Mouse (Mus musculus) splenic B cell, adult 2 months (primary cell): ENCODE results near the gene H2-T22.
"Not testable (repeated sequence)": the region's sequence is repeated elsewhere in the genome, so short reads cannot be mapped to it uniquely, and the experiment has no call there.

ENCODE experiments used
- DNase-seq: peaks from one replicate; pipeline ENCODE4 v3.0.0-alpha.2; 2011; ENCODE audit warnings: low read depth, low spot score
- H3K27me3 ChIP-seq: 2 replicates; pipeline ENCODE4 v1.6.1; 2012; ENCODE audit warnings: mild to moderate bottlenecking, low read length, moderate library complexity, mixed read lengths; ENCODE audit not compliant: control insufficient read depth, poor library complexity, insufficient read depth, severe bottlenecking
- H3K36me3 ChIP-seq: 2 replicates; pipeline ENCODE4 v1.6.1; 2012; ENCODE audit warnings: mild to moderate bottlenecking, low read length, moderate library complexity, mixed read lengths; ENCODE audit not compliant: control insufficient read depth, poor library complexity, insufficient read depth, severe bottlenecking

The H2-T22 gene

DNA sequence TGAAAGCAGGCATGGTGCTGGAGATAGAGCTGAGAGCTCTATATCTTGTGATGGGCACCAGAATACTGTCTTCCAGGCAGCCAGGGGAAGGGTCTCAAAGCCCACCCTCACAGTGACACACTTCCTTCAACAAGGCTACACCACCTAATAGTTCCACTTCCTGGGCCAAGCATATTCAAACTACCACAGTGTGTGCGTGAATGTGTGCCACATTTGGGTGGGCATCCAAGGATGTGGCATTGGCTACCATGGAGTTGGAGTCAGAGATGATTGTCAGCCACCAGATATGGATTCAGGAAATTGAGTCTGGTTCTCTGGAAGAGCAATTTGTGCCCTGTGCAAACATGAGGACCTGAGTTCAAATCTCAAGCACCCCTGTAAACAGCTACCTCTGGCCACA lies 21.2 kb downstream of the H2-T22 start:
- no peak for DNase-seq
- H3K36me3 ChIP-seq = peaks cover 6% of the 10 kb centered on the region; the same call in 1 of the 2 replicates

DNA sequence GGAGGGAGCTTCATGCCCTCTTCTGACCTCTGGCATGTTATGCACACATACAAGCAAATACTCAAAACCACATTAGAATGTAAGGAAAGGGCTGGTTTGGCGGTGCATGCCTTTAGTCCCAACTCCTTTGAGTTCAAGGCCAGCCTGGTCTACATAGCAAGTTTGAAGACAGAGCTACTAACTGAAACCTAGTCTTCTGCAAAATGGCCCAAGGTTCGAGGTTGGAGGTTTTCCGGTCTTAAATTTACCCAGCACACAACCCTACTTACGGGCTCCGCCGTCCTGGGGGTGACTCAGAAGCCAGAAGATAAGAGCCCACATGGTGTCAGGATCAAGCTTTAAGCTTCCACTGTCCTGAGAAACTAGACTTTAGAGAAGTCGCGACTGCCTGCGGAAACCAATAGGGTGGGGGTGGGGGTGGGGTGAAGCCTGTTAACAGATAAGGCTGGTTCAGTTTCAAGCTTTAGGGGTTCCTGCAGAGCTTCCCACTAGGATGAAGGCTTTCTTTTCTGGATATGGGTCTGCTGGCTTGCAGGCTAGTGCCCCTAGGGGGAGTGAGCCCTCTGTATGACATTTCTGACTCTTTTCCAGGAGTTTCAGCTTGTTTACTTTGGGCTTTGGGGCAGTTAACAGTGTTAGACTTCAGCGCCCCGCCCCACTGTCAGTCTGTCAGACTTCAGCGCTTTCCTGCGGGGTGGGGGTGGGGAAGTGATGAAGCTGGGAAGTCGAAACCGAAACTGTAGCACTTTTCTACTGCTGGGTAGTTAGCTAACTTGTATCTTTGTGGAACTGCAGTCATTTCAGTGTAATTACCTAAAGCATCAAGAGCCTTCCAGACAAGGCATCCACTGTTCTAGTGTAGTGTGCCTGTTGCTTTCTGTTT lies 22.1 kb downstream of the H2-T22 start, which contains the start of gene H2-T24:
Gene H2-T24 (minus strand): TSS at position 370 of the 883 bp plus-strand sequence.
- Histone ChIP-seq H3K36me3 (peaks cover 10% of the 10 kb centered on the region), H3K27me3 (no peaks in the 10 kb centered on the region)
- DNase-seq = peak; percentile 93

More for the DNA sequence above, 21.2 kb downstream of the H2-T22 start:
- no peaks in the 10 kb centered on the region for H3K27me3 ChIP-seq

DNA sequence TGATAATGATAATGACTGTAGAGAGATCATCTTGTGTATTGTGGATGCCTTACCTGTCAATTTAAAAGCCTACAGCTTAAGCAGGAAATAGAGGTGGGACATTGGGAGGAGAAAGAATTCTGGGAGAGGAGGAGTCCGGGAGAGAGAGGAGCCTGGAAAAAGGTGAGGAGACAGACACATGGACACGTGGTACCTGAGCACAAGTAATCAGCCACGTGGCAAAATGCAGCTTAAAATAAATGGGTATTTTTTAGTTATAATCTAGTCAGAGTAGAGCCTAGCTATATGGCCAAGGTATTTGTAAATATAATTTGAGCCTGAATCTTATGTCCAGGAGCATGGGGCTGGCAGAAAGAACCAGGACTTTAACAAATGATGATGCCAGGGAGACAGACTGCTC lies 23.0 kb downstream of the H2-T22 start:
- DNase-seq = no peak
- no peaks in the 10 kb centered on the region for H3K27me3 ChIP-seq
- peaks cover 16% of the 10 kb centered on the region for H3K36me3 ChIP-seq

DNA sequence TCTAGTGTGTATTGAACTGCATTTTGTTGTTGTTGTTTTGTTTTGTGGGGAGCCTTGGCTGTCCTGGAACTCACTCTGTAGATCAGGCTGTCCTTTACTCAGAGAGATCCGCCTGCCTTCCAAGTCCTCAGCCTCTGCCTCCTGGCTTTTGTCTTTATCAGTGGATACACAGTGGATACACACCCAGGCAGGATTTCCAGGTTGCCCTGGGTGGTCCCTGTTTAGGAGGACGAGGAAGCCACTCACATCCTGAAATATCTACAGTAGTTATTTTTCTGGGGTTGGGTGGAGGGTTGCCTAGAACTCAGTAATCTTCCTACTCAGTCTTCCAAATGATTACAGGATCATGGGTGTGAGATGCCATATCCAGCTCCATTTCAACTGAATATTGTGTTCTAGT lies 23.6 kb downstream of the H2-T22 start:
- H3K27me3 ChIP-seq = no peaks in the 10 kb centered on the region
- DNase-seq = no peak
- H3K36me3 ChIP-seq = peaks cover 21% of the 10 kb centered on the region

DNA sequence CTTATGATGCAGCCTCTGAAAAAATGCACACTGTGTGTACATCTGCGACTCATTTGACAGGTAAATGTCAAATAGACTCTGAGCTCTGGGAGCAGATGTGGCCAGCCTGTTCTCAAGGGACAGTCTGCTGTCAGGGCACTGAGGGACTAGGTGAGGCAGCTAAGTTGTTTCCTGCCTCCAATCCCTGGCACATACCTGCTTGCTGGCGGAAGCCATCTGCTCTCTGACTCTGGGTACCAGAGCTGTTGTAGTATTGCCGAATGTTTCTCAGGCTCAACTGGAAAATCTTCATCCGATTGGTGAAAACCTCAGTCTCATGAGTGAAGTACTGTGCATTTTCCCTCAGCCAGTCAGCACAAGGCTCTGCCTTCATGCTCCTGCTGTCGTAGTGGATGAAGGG lies 25.5 kb downstream of the H2-T22 start:
- no peak for DNase-seq
- Histone ChIP-seq H3K36me3 (peaks cover 21% of the 10 kb centered on the region), H3K27me3 (no peaks in the 10 kb centered on the region)

DNA sequence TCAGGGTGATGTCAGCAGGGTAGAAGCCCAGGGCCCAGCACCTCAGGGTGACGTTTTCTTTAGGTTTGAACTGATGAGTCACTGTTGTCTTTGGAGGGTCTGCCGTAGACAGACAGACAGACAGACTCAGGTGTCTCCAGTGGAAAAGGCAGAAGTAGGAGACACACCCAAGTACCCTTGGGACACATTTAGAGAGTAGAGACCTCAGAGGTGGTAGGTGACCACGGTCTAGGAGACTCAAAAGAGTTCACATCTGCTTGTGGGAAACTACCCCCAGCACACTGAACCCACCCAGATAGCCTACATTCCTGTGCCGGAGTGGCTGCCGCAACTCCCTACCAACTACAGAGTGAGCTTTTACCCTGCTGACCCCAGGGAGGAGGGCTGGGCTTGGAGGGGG lies 27.6 kb downstream of the H2-T22 start:
- Histone ChIP-seq H3K27me3 (no peaks in the 10 kb centered on the region), H3K36me3 (peaks cover 21% of the 10 kb centered on the region)
- no peak for DNase-seq

DNA sequence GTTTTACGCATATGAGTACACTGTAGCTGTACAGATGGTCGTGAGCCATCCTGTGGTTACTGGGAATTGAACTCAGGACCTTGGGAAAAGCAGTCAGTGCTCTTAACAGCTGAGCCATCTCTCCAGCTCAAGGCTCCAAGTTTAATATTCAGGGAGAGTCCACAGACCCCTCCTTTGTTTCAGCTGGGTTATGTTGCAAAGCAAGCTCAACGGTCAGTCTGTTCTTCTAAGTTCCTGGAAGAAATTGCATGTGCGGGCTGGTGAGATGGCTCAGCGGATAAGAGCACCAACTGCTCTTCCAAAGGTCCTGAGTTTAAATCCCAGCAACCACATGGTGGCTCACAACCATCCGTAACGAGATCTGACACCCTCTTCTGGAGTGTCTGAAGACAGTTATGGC lies 38.1 kb downstream of the H2-T22 start:
- DNase-seq, H3K36me3 ChIP-seq, H3K27me3 ChIP-seq: not testable (repeated sequence)

DNA sequence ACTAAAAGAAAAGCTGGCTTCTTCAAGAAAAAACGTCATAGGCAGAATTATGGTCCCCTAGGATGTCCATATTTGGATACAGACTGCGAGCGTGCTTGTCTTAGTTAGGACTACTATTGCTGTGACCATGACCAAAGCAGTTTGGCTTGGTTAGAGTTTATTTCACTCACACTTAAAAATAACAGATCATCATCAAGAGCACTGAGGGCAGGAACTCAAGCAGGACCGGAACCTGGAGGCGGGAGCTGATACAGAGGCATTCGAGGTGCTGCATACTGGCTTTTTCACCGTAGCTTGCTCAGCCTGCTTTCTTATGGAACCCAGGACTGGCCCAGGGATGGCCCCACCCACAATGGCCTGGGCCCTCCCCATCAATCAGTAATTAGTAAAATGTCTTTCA lies 39.2 kb downstream of the H2-T22 start:
- Histone ChIP-seq H3K27me3 (no peaks in the 10 kb centered on the region), H3K36me3 (no peaks in the 10 kb centered on the region)
- no peak for DNase-seq

DNA sequence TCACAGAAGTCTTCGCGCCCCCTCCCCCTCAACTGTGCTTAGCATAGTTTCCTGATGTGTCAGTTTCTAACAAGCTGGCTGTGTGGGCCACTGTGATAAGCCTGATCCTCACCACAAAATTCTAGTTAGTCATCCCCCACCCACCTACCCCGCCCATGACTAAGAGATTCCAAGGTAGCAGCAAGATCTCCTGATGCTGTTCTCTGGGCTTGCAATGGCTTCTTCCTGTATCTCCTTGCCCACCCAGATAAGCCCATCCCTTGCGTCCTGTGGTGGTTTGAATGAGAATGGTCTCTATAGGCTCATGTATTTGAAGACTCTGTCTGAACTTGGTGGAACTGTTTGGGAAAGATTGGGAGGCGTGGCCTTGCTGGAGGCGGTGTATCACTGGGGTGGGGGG lies 40.6 kb downstream of the H2-T22 start:
- no peaks in the 10 kb centered on the region for H3K27me3 ChIP-seq
- H3K36me3 ChIP-seq = no peaks in the 10 kb centered on the region
- peak; percentile 20 for DNase-seq

DNA sequence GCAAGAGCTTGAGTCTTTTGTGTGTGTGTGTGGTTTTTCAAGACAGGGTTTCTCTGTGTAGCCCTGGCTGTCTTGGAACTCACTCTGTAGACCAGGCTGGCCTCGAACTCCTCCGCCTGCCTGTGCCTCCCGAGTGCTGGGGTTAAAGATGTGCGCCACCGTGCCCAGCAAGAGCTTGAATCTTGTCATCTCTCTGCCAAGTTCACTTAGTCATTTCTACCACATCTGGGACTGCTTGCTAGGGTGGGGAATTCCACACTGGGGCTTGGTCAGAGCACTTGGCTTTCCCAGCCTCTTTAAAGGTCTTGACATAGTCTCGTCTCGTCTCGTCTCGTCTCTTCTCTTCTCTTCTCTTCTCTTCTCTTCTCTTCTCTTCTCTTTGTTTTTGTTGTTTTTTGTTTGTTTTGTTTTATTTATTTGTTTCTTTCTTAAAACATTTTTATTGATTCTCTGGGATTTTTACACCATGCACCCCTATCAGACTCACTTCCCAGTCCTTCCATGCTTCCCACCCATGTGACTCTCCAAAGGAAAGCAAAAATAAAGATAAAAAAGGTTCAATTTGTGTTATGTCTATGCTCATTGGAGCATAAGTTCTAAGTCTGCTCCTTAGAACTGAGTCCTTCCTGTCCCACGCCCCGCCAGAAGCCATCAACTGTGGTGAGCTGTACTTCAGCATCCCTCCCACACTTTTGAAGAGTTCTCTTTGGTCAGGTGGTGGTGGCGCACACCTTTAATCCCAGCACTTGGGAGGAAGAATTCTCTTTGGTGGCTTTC lies 41.2 kb downstream of the H2-T22 start:
- H3K27me3 ChIP-seq = no peaks in the 10 kb centered on the region
- H3K36me3 ChIP-seq = no peaks in the 10 kb centered on the region
- peak; percentile 51 for DNase-seq

DNA sequence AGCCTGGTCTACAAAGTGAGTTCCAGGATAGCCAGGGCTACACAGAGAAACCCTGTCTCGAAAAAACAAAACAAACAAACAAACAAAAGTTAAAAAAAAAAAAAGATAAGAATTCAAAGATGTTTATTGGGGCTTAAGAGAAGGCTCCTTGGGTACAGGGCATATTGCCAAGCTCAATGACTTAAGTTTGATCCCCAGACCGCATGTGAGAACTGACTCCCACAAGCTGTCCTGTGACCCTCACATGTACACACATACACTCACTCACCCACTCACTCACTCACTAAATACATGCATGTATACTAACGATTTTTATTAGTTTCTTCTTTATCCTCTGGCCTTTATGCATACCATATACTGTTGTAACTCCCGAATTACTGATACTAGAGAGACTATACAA lies 42.2 kb downstream of the H2-T22 start:
- peak; percentile 31 for DNase-seq
- Histone ChIP-seq H3K27me3 (no peaks in the 10 kb centered on the region), H3K36me3 (no peaks in the 10 kb centered on the region)

DNA sequence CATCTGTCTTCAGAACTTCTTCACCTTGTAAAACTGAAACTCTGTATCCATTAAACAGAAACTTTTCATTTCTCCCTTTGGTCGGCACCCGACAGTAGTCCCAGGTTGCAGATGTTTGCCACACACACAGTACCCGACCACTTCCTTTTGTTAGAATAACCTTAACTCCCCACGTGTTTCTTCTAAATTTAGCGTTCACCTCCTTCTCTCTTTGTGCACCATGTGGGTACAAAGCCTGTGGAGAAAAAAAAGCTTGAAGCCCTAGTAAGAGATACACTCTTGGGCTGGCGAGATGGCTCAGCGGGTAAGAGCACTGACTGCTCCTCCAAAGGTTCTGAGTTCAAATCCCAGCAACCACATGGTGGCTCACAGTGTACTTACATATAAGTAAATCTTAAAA lies 43.2 kb downstream of the H2-T22 start:
- Histone ChIP-seq H3K36me3 (no peaks in the 10 kb centered on the region), H3K27me3 (no peaks in the 10 kb centered on the region)
- peak; percentile 85 for DNase-seq

DNA sequence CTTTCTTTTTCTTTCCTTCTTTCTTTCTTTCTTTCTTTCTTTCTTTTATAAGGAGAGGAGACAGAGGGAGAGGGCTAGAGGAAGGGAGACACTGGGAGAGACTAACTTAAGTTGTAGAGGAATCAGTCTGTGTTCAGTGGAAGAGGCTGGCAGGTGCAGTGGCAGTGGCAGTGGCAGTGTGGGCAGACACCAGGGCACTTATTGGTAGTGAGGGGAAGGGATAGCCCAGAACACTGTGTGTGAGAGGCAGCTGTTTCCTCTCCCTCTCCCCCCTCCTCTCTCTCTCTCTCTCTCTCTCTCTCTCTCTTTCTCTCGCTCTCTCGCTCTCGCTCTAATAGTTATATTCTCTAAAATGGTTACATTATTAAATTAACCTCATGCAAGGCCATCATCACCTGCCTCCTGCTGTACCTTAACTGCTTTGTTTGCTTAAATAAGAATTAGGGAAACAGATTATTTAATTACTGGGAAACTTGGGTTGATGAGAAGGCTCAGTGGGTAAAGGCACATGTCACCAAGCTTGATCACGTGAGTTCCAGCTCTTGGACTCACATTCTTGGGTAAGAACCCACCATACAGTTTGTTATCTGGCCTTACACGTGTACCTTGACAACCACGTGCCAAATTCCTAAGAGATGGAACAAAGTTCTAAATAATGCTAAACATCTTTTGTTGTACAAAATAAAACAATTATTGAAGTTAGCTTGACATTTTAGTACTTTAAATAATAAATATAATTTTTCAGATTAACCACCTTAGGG lies 43.8 kb downstream of the H2-T22 start:
- DNase-seq = peak; percentile 65
- Histone ChIP-seq H3K27me3 (no peaks in the 10 kb centered on the region), H3K36me3 (no peaks in the 10 kb centered on the region)

DNA sequence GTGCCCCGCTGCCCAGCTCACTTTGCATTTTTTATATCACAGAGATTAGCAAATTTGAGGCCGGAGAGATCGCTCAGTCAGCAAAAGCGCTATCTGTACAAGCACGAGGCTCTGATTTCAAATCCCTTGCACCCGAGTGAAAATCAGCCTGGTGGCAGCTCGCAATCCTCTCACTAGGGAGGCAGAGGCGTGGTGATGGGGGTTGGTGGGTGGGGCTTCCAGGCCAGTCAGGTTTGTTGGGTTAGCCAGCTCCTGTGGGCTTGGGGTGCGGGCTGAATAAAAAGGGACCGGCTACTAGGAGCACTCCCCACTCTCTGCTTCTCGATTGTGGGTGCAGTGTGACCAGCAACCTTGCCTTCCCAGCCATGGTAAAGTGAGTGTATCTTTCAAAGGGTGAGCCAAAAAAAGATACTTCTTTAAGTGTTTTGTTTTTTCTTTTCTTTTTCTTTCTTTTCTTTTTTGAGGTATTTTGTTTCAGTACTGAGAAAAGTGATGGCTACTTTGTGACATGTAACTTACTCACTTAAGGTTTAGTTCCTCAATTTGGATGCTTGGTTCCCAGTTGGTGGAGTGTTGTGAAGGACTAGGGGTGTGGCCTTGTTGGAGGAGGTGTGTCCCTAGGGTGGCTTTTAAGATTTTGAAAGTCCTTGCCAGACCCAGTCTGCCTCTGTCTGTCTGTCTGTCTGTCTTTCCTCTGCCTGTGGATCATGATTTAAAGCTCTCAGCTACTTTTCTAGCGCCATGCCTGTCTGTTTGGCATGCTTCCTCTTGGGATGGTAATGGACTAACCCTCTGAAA lies 44.6 kb downstream of the H2-T22 start:
- DNase-seq = peak; percentile 90
- no peaks in the 10 kb centered on the region for H3K36me3 ChIP-seq
- no peaks in the 10 kb centered on the region for H3K27me3 ChIP-seq
